Mouse (Mus musculus) kidney, embryonic 15.5 days (tissue): ENCODE measurements around the gene Sel1l2. TPM values are rescaled to one million over a fixed set of nuclear protein-coding genes. Genes with fewer than 3 reads are reported as not detected.

ENCODE experiments used
- ATAC-seq: fragments of 200-750 bp; cut with Nextera tagmentation; replicated peaks from 2 replicates; pipeline ENCODE4 v1.8.0; 2017; ENCODE audit warnings: moderate TSS enrichment; ENCODE audit not compliant: low FRiP score
- H3K27ac ChIP-seq: fragments of 300-500 bp; sonication (generic); 2 replicates; pipeline ENCODE4 v1.5.1; 2015; ENCODE audit warnings: mild to moderate bottlenecking, inconsistent platforms
- H3K27me3 ChIP-seq: fragments of 300-500 bp; sonication (generic); 2 replicates; pipeline ENCODE4 v1.6.1; 2015; ENCODE audit warnings: inconsistent platforms
- H3K36me3 ChIP-seq: fragments of 300-500 bp; sonication (generic); 2 replicates; pipeline ENCODE4 v1.6.1; 2015; ENCODE audit warnings: inconsistent platforms
- H3K4me1 ChIP-seq: fragments of 300-500 bp; sonication (generic); 2 replicates; pipeline ENCODE4 v1.6.1; 2015; ENCODE audit warnings: inconsistent platforms
- H3K4me2 ChIP-seq: fragments of 300-500 bp; sonication (generic); 2 replicates; pipeline ENCODE4 v1.6.1; 2015; ENCODE audit warnings: moderate library complexity, mild to moderate bottlenecking, inconsistent platforms
- H3K4me3 ChIP-seq: fragments of 300-500 bp; sonication (generic); replicated peaks from 2 replicates; pipeline ENCODE4 v1.5.1; 2015; ENCODE audit warnings: mild to moderate bottlenecking, inconsistent platforms
- H3K9ac ChIP-seq: fragments of 300-500 bp; sonication (generic); 2 replicates; pipeline ENCODE4 v1.6.1; 2015; ENCODE audit warnings: mild to moderate bottlenecking, inconsistent platforms
- H3K9me3 ChIP-seq: fragments of 300-500 bp; sonication (generic); replicated peaks from 2 replicates; pipeline ENCODE4 v1.6.1; 2016; ENCODE audit warnings: inconsistent platforms
- WGBS: fragments of 180-500 bp; shearing (Covaris S2); methylation state at CpG from one replicate; pipeline ENCODE4 v1.1.7; 2015; ENCODE audit warnings: mixed read lengths; 5-methylcytosine and 5-hydroxymethylcytosine counted together
- polyA plus RNA-seq: library from polyadenylated mRNA; unstranded; fragments of >200 nt; fragmentation: Nextera tagmentation; extraction: Ambion mirVana; gene quantifications from 2 replicates; pipeline ENCODE4 v1.2.1, GENCODE M21; 2015

Gene Sel1l2
- polyA plus RNA-seq, 1 experiment from 2014 or later: not detected

GRCm38 (mm10) chr2:140293820-140294219, 95.7 kb downstream of the Sel1l2 start:
- WGBS: 90% methylated on average over 2 of the region's 2 CpGs
- no peak for ATAC-seq
- Histone ChIP-seq H3K27me3 (no peaks in the 10 kb centered on the region), H3K27ac (no peak overlapping the region), H3K36me3 (no peaks in the 10 kb centered on the region), H3K4me2 (no peak overlapping the region), H3K4me3 (no peak overlapping the region), H3K9ac (no peak overlapping the region), H3K4me1 (no peaks in the 10 kb centered on the region), H3K9me3 (no peaks in the 10 kb centered on the region)

- Histone ChIP-seq H3K27me3 (no peaks in the 10 kb centered on the region), H3K27ac (no peak overlapping the region), H3K9me3 (no peaks in the 10 kb centered on the region), H3K36me3 (no peaks in the 10 kb centered on the region), H3K9ac (no peak overlapping the region), H3K4me3 (no peak overlapping the region), H3K4me1 (no peaks in the 10 kb centered on the region), H3K4me2 (no peak overlapping the region)
- ATAC-seq: 0 out of 2 replicates have a peak, but pooled peaks have one; percentile 9
- WGBS: 65% methylated on average over 8 of the region's 8 CpGs
These were observed 108.7 kb downstream of the Sel1l2 start for GRCm38 (mm10) chr2:140280808-140281207.

GRCm38 (mm10) chr2:140255595-140256141, 133.8 kb downstream of the Sel1l2 start:
- H3K4me3 ChIP-seq: no peak overlapping the region
- no peak for ATAC-seq

GRCm38 (mm10) chr2:140254256-140254655, 135.2 kb downstream of the Sel1l2 start:
- no peak overlapping the region for H3K27ac ChIP-seq
- WGBS: 83% methylated on average over 7 of the region's 7 CpGs
- no peak for ATAC-seq
- no peaks in the 10 kb centered on the region for H3K4me1 ChIP-seq
- no peaks in the 10 kb centered on the region for H3K36me3 ChIP-seq
- no peaks in the 10 kb centered on the region for H3K9me3 ChIP-seq
- H3K27me3 ChIP-seq: no peaks in the 10 kb centered on the region
- no peak overlapping the region for H3K9ac ChIP-seq
- H3K4me2 ChIP-seq: no peak overlapping the region
- H3K4me3 ChIP-seq: no peak overlapping the region

More at GRCm38 (mm10) chr2:140255595-140256141, 133.8 kb downstream of the Sel1l2 start:
- Histone ChIP-seq H3K4me2 (no peak overlapping the region), H3K27ac (no peak overlapping the region), H3K9me3 (no peaks in the 10 kb centered on the region), H3K27me3 (no peaks in the 10 kb centered on the region), H3K4me1 (no peaks in the 10 kb centered on the region), H3K36me3 (no peaks in the 10 kb centered on the region), H3K9ac (no peak overlapping the region)
- 76% methylated on average over 2 of the region's 2 CpGs for WGBS

- no peak for ATAC-seq
- H3K9ac ChIP-seq: no peak overlapping the region
- H3K27me3 ChIP-seq: no peaks in the 10 kb centered on the region
- no peak overlapping the region for H3K4me2 ChIP-seq
- H3K4me3 ChIP-seq: no peak overlapping the region
- H3K4me1 ChIP-seq: no peaks in the 10 kb centered on the region
- no peaks in the 10 kb centered on the region for H3K9me3 ChIP-seq
- 99% methylated on average over 5 of the region's 5 CpGs for whole genome bisulfite sequencing
- no peaks in the 10 kb centered on the region for H3K36me3 ChIP-seq
- H3K27ac ChIP-seq: no peak overlapping the region
These were observed 146.4 kb downstream of the Sel1l2 start for GRCm38 (mm10) chr2:140243105-140243504.

- WGBS: 74% methylated on average over 5 of the region's 5 CpGs
These were observed 147.1 kb downstream of the Sel1l2 start for GRCm38 (mm10) chr2:140242398-140242797.

GRCm38 (mm10) chr2:140237245-140237644, 152.3 kb downstream of the Sel1l2 start:
- ATAC-seq: no peak; the same call in 1 of the 2 replicates
- H3K27me3 ChIP-seq: no peaks in the 10 kb centered on the region
- H3K27ac ChIP-seq: no peak overlapping the region
- no peaks in the 10 kb centered on the region for H3K36me3 ChIP-seq
- WGBS: 49% methylated on average over 6 of the region's 6 CpGs
- no peaks in the 10 kb centered on the region for H3K4me1 ChIP-seq
- H3K4me3 ChIP-seq: no peak overlapping the region
- 0 out of 2 replicates have a peak overlapping the region, but pooled peaks have one; percentile 10 for H3K4me2 ChIP-seq
- H3K9ac ChIP-seq: no peak overlapping the region
- H3K9me3 ChIP-seq: no peaks in the 10 kb centered on the region

More at GRCm38 (mm10) chr2:140242398-140242797, 147.1 kb downstream of the Sel1l2 start:
- Histone ChIP-seq H3K4me3 (no peak overlapping the region), H3K4me1 (no peaks in the 10 kb centered on the region), H3K36me3 (no peaks in the 10 kb centered on the region), H3K27me3 (no peaks in the 10 kb centered on the region), H3K9me3 (no peaks in the 10 kb centered on the region), H3K9ac (no peak overlapping the region), H3K4me2 (no peak overlapping the region), H3K27ac (no peak overlapping the region)
- no peak for ATAC-seq

- Histone ChIP-seq H3K36me3 (no peaks in the 10 kb centered on the region), H3K4me3 (no peak overlapping the region), H3K9me3 (no peaks in the 10 kb centered on the region), H3K27ac (no peak overlapping the region), H3K9ac (no peak overlapping the region), H3K27me3 (no peaks in the 10 kb centered on the region), H3K4me2 (no peak overlapping the region), H3K4me1 (no peaks in the 10 kb centered on the region)
- 58% methylated on average over 1 of the region's 1 CpGs for WGBS
- no peak for ATAC-seq
These were observed 159.2 kb downstream of the Sel1l2 start for GRCm38 (mm10) chr2:140230295-140230694.

GRCm38 (mm10) chr2:140220325-140220724, 169.2 kb downstream of the Sel1l2 start:
- no peaks in the 10 kb centered on the region for H3K9me3 ChIP-seq
- WGBS: 71% methylated on average over 8 of the region's 8 CpGs
- ATAC-seq: no peak
- H3K36me3 ChIP-seq: no peaks in the 10 kb centered on the region
- H3K4me1 ChIP-seq: no peaks in the 10 kb centered on the region
- no peak overlapping the region for H3K9ac ChIP-seq
- H3K27ac ChIP-seq: no peak overlapping the region
- no peak overlapping the region for H3K4me3 ChIP-seq
- no peak overlapping the region for H3K4me2 ChIP-seq
- H3K27me3 ChIP-seq: no peaks in the 10 kb centered on the region

GRCm38 (mm10) chr2:140215965-140216364, 173.5 kb downstream of the Sel1l2 start:
- Histone ChIP-seq H3K9me3 (no peaks in the 10 kb centered on the region), H3K36me3 (no peaks in the 10 kb centered on the region), H3K4me2 (no peak overlapping the region), H3K4me1 (no peaks in the 10 kb centered on the region), H3K27me3 (no peaks in the 10 kb centered on the region), H3K4me3 (no peak overlapping the region), H3K27ac (no peak overlapping the region), H3K9ac (no peak overlapping the region)
- no peak for ATAC-seq
- 73% methylated on average over 1 of the region's 1 CpGs for WGBS

- no peak overlapping the region for H3K4me2 ChIP-seq
- no peak for ATAC-seq
- no peaks in the 10 kb centered on the region for H3K9me3 ChIP-seq
- no peaks in the 10 kb centered on the region for H3K27me3 ChIP-seq
- no peak overlapping the region for H3K9ac ChIP-seq
- H3K36me3 ChIP-seq: no peaks in the 10 kb centered on the region
- H3K4me3 ChIP-seq: no peak overlapping the region
- H3K27ac ChIP-seq: no peak overlapping the region
- 57% methylated on average over 2 of the region's 2 CpGs for WGBS
- H3K4me1 ChIP-seq: no peaks in the 10 kb centered on the region
These were observed 174.1 kb downstream of the Sel1l2 start for GRCm38 (mm10) chr2:140215415-140215814.

GRCm38 (mm10) chr2:140214519-140215027, 174.9 kb downstream of the Sel1l2 start:
- no peak overlapping the region for H3K9ac ChIP-seq
- no peaks in the 10 kb centered on the region for H3K9me3 ChIP-seq
- no peaks in the 10 kb centered on the region for H3K4me1 ChIP-seq
- no peak overlapping the region for H3K4me3 ChIP-seq
- no peaks in the 10 kb centered on the region for H3K27me3 ChIP-seq
- no peak overlapping the region for H3K27ac ChIP-seq
- H3K4me2 ChIP-seq: no peak overlapping the region
- no peak for ATAC-seq
- WGBS: 89% methylated on average over 4 of the region's 4 CpGs
- H3K36me3 ChIP-seq: no peaks in the 10 kb centered on the region

- ATAC-seq: no peak
- no peaks in the 10 kb centered on the region for H3K9me3 ChIP-seq
- WGBS: 94% methylated on average over 7 of the region's 7 CpGs
These were observed 185.8 kb downstream of the Sel1l2 start for GRCm38 (mm10) chr2:140203756-140204155.

More at GRCm38 (mm10) chr2:140203756-140204155, 185.8 kb downstream of the Sel1l2 start:
- H3K27ac ChIP-seq: no peak overlapping the region
- no peaks in the 10 kb centered on the region for H3K4me1 ChIP-seq
- H3K4me2 ChIP-seq: no peak overlapping the region
- peaks cover 53% of the 10 kb centered on the region for H3K36me3 ChIP-seq
- H3K9ac ChIP-seq: no peak overlapping the region
- no peaks in the 10 kb centered on the region for H3K27me3 ChIP-seq
- no peak overlapping the region for H3K4me3 ChIP-seq
